Mouse (Mus musculus): Measurements from ENCODE around the gene Ppp3ca. TPM values are rescaled to one million over a fixed set of nuclear protein-coding genes. Genes with fewer than 3 reads are reported as not detected.
A peak's percentile ranks its signal among the peaks of the same experiment; 100 is the strongest.

The Ppp3ca gene
- total and polyA plus RNA-seq, 3 experiments: 17.4 to 40.6 (median 32.0) TPM

DNA sequence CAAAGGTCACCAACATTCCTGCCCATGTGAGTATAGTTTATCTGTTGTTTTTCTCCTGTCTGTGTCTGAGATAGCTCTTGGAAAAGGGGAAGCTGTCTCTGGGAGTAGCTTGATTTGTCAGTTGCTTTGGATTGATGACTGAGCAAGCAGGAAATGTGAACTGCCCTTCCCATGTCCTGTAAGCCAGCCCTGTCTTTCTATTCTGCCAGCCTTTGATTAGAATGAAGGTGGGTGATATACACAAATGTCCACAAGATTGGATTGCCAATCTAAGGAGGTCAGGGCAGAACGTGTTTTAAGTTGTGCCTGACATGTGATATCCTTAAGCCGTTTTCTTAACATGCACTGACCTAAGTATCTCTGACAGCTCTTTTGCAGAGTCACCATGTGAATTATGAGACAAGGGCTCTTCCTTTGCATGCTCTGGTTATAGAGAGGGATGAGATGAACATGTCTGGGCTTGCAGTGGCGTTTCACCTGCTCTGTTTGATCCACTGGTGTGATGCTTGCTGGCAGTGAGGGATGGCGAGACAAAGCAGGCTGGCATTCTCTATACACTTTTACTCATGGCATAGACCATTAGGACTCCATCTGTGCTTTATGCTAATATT lies 120.4 kb downstream of the Ppp3ca start:
- Histone ChIP-seq H3K9me3 (replicated peaks; ENCODE audit: insufficient read depth, low read length) (no peaks in the 10 kb centered on the region), H3K79me2 (ENCODE audit: control insufficient read depth, insufficient read depth, low read length, poor library complexity) (no peaks in the 10 kb centered on the region), H3K27me3 (ENCODE audit: control insufficient read depth in 1 of 2, insufficient read depth in 2 of 2, low read length in 2 of 2) (no peaks in the 10 kb centered on the region), H3K4me1 (ENCODE audit: control insufficient read depth in 1 of 2, insufficient read depth in 2 of 2, low read length in 2 of 2) (peaks cover 15 to 22% of the 10 kb centered on the region in 2 experiments), H3K27ac (ENCODE audit: control insufficient read depth, low read depth, low read length) (peak overlapping the region; percentile 21), H3K36me3 (ENCODE audit: control insufficient read depth in 1 of 2, insufficient read depth in 2 of 2, low read length in 2 of 2) (peaks cover 0 to 34% of the 10 kb centered on the region in 2 experiments; a peak in 2 of 4 replicates), H3K4me3 (ENCODE audit: control insufficient read depth in 1 of 2, insufficient read depth in 1 of 2, low read depth in 2 of 2, low read length in 2 of 2) (no peak overlapping the region), H3K9ac (ENCODE audit: control insufficient read depth, low read depth, low read length, poor library complexity, severe bottlenecking) (no peak overlapping the region)
- TF ChIP-seq CHD1 (IDR thresholded peaks at IDR 0.05; ENCODE audit: low read depth, low read length): no peak
- no peak for TF ChIP-seq NRF1 (IDR thresholded peaks at IDR 0.05; ENCODE audit: insufficient read depth, low read depth, low read length, poor library complexity, severe bottlenecking)
- 0 out of 2 replicates have a peak, but pooled peaks have one; percentile 41 for TF ChIP-seq SIN3A (IDR thresholded peaks at IDR 0.05; ENCODE audit: low read length)
- peak; percentile 65 for TF ChIP-seq TAL1 (IDR thresholded peaks at IDR 0.05; ENCODE audit: low read length)
- peak; percentile 22; the same call in 1 of the 2 replicates for TF ChIP-seq MXI1 (IDR thresholded peaks at IDR 0.05; ENCODE audit: low read depth, low read length)
- TF ChIP-seq MYC (IDR thresholded peaks at IDR 0.05; ENCODE audit: low read depth, low read length): 0 out of 2 replicates have a peak, but pooled peaks have one; percentile 24
- peak; percentile 79 for TF ChIP-seq GATA1 (IDR thresholded peaks at IDR 0.05; ENCODE audit: low read depth, low read length)
- TF ChIP-seq MYB (IDR thresholded peaks at IDR 0.05; ENCODE audit: low read depth, low read length): peak; percentile 61; the same call in 1 of the 2 replicates
- TF ChIP-seq BHLHE40 (IDR thresholded peaks at IDR 0.05; ENCODE audit: borderline replicate concordance, low read depth, low read length): peak; percentile 56; the same call in 1 of the 2 replicates
- TF ChIP-seq POLR2A (IDR thresholded peaks at IDR 0.05; ENCODE audit: control insufficient read depth in 1 of 2, insufficient read depth in 1 of 2, low read depth in 1 of 2, low read length in 2 of 2, poor library complexity in 1 of 2): no peak
- peak; percentile 62 for TF ChIP-seq ETS1 (IDR thresholded peaks at IDR 0.05; ENCODE audit: low read depth, low read length)
- TF ChIP-seq TCF12 (IDR thresholded peaks at IDR 0.05; ENCODE audit: low read depth, low read length): peak; percentile 44; the same call in 1 of the 2 replicates
- peak; percentile 80 to 82 for TF ChIP-seq EP300 (IDR thresholded peaks at IDR 0.05; ENCODE audit: low read depth in 1 of 2, low read length in 2 of 2)
- no peak for TF ChIP-seq POLR2AphosphoS5 (IDR thresholded peaks at IDR 0.05; ENCODE audit: borderline replicate concordance, low read depth, low read length)
- peak; percentile 69 for TF ChIP-seq RCOR1 (IDR thresholded peaks at IDR 0.05; ENCODE audit: low read depth, low read length)
- peak; percentile 76 for DNase-seq (ENCODE audit: low read depth, low spot score)

DNA sequence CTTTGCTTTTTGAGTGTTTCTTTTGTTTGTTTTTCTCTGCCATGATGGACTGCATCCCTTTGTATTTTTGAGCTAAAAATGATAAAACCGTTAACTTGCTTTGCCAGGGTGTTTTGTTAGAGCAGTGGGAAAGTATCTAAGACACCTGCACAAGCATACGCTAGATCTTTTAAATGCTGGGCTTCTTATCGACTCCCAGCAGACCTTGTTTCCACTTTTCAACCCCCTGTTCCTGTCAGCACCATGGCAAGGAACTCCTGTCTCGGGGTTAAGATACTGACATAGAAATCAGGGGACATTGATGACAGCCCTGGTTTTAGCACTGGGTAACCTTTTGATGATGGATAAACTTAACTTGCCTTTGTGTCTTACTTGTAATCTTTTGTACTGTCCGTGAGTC lies 121.5 kb downstream of the Ppp3ca start:
- no peaks in the 10 kb centered on the region for H3K9me3 ChIP-seq (replicated peaks; ENCODE audit: insufficient read depth, low read length)
- peak overlapping the region; percentile 5 to 8; a peak in 1 of 4 replicates for H3K4me3 ChIP-seq (ENCODE audit: control insufficient read depth in 1 of 2, insufficient read depth in 1 of 2, low read depth in 2 of 2, low read length in 2 of 2)
- DNase-seq (ENCODE audit: low read depth, low spot score): peak; percentile 87
- H3K9ac ChIP-seq (ENCODE audit: control insufficient read depth, low read depth, low read length, poor library complexity, severe bottlenecking): no peak overlapping the region
- H3K79me2 ChIP-seq (ENCODE audit: control insufficient read depth, insufficient read depth, low read length, poor library complexity): no peaks in the 10 kb centered on the region
- H3K27ac ChIP-seq (ENCODE audit: control insufficient read depth, low read depth, low read length): peak overlapping the region; percentile 63
- peaks cover 0 to 34% of the 10 kb centered on the region in 2 experiments; a peak in 2 of 4 replicates for H3K36me3 ChIP-seq (ENCODE audit: control insufficient read depth in 1 of 2, insufficient read depth in 2 of 2, low read length in 2 of 2)
- peak; percentile 95 to 97 for TF ChIP-seq EP300 (IDR thresholded peaks at IDR 0.05; ENCODE audit: low read depth in 1 of 2, low read length in 2 of 2)
- TF ChIP-seq UBTF (IDR thresholded peaks at IDR 0.05; ENCODE audit: borderline replicate concordance, insufficient read depth, low read depth, low read length): no peak
- 0 out of 2 replicates have a peak, but pooled peaks have one; percentile 55 for TF ChIP-seq MAFK (IDR thresholded peaks at IDR 0.05; ENCODE audit: borderline replicate concordance, low read depth, low read length)
- peak; percentile 91 for TF ChIP-seq ETS1 (IDR thresholded peaks at IDR 0.05; ENCODE audit: low read depth, low read length)
- TF ChIP-seq SIN3A (IDR thresholded peaks at IDR 0.05; ENCODE audit: low read length): peak; percentile 89
- TF ChIP-seq ZNF384 (IDR thresholded peaks at IDR 0.05; ENCODE audit: low read depth, low read length): peak; percentile 40; the same call in 1 of the 2 replicates
- TF ChIP-seq TBP (IDR thresholded peaks at IDR 0.05; ENCODE audit: low read depth, low read length): 0 out of 2 replicates have a peak, but pooled peaks have one; percentile 48
- TF ChIP-seq MAZ (IDR thresholded peaks at IDR 0.05; ENCODE audit: low read depth, low read length): peak; percentile 82
- TF ChIP-seq MXI1 (IDR thresholded peaks at IDR 0.05; ENCODE audit: low read depth, low read length): peak; percentile 71
- 0 out of 2 replicates have a peak, but pooled peaks have one; percentile 13 for TF ChIP-seq MYC (IDR thresholded peaks at IDR 0.05; ENCODE audit: low read depth, low read length)
- TF ChIP-seq RCOR1 (IDR thresholded peaks at IDR 0.05; ENCODE audit: low read depth, low read length): peak; percentile 95
- TF ChIP-seq TAL1 (IDR thresholded peaks at IDR 0.05; ENCODE audit: low read length): peak; percentile 97
- TF ChIP-seq MEF2A (IDR thresholded peaks at IDR 0.05; ENCODE audit: extremely low read depth, insufficient replicate concordance, low read depth, low read length, poor library complexity, severe bottlenecking): no peak
- TF ChIP-seq ELF1 (IDR thresholded peaks at IDR 0.05; ENCODE audit: low read depth, low read length): peak; percentile 28; the same call in 1 of the 2 replicates
- TF ChIP-seq HCFC1 (IDR thresholded peaks at IDR 0.05; ENCODE audit: low read depth, low read length): no peak
- TF ChIP-seq TCF12 (IDR thresholded peaks at IDR 0.05; ENCODE audit: low read depth, low read length): peak; percentile 99
- TF ChIP-seq MYB (IDR thresholded peaks at IDR 0.05; ENCODE audit: low read depth, low read length): peak; percentile 71
- peak; percentile 64; the same call in 1 of the 2 replicates for TF ChIP-seq BHLHE40 (IDR thresholded peaks at IDR 0.05; ENCODE audit: borderline replicate concordance, low read depth, low read length)
- TF ChIP-seq MAX (IDR thresholded peaks at IDR 0.05; ENCODE audit: low read length): peak; percentile 64; the same call in 1 of the 2 replicates
- TF ChIP-seq CHD1 (IDR thresholded peaks at IDR 0.05; ENCODE audit: low read depth, low read length): no peak
- no peak for TF ChIP-seq CTCF (IDR thresholded peaks at IDR 0.05 in 2 of 3, conservative IDR thresholded peaks at IDR 0.05 in 1 of 3; ENCODE audit: control insufficient read depth in 1 of 3, insufficient read depth in 1 of 3, low read depth in 2 of 3, low read length in 3 of 3, poor library complexity in 1 of 3, severe bottlenecking in 1 of 3)
- peak; percentile 96 for TF ChIP-seq GATA1 (IDR thresholded peaks at IDR 0.05; ENCODE audit: low read depth, low read length)
- TF ChIP-seq ZC3H11A (IDR thresholded peaks at IDR 0.05; ENCODE audit: low read depth, low read length): no peak; the same call in 1 of the 2 replicates
- H3K4me1 ChIP-seq (ENCODE audit: control insufficient read depth in 1 of 2, insufficient read depth in 2 of 2, low read length in 2 of 2): peaks cover 15 to 23% of the 10 kb centered on the region in 2 experiments
- H3K27me3 ChIP-seq (ENCODE audit: control insufficient read depth in 1 of 2, insufficient read depth in 2 of 2, low read length in 2 of 2): no peaks in the 10 kb centered on the region

Measured in MEL (cell line).